Mouse (Mus musculus) cortical plate, adult 2 months (tissue): ENCODE data around the gene Trpc5. TPM values are rescaled to one million over a fixed set of nuclear protein-coding genes. Genes with fewer than 3 reads are reported as not detected.

ENCODE experiments used
- H3K27ac ChIP-seq: fragments of 200-500 bp; 2 replicates; pipeline ENCODE4 v1.5.1; 2012; ENCODE audit warnings: low read length, control low read depth, inconsistent platforms; ENCODE audit not compliant: insufficient read depth
- H3K4me1 ChIP-seq: fragments of 200-500 bp; 2 replicates; pipeline ENCODE4 v1.6.1; 2011; ENCODE audit warnings: low read length; ENCODE audit not compliant: control insufficient read depth, insufficient read depth
- H3K4me3 ChIP-seq: fragments of 200-500 bp; 2 replicates; pipeline ENCODE4 v1.5.1; 2011; ENCODE audit warnings: mild to moderate bottlenecking, low read length, control low read depth; ENCODE audit not compliant: insufficient read depth
- CTCF ChIP-seq: fragments of 200-500 bp; IDR thresholded peaks from 2 replicates; pipeline ENCODE4 v1.5.1; 2011; ENCODE audit warnings: mild to moderate bottlenecking, control low read depth, low read length; ENCODE audit not compliant: insufficient read depth; ENCODE audit errors: extremely low read depth
- POLR2A ChIP-seq: fragments of 200-500 bp; IDR thresholded peaks from 2 replicates; pipeline ENCODE4 v1.6.1; 2011; ENCODE audit warnings: mild to moderate bottlenecking, low read length, control low read depth; ENCODE audit not compliant: insufficient read depth; ENCODE audit errors: extremely low read depth
- polyA plus RNA-seq: library from polyadenylated mRNA; depleted of rRNA; stranded (reverse); fragments of >200 nt; gene quantifications from 2 replicates; pipeline ENCODE4 v1.2.3, GENCODE M21; 2012; rRNA removed

Trpc5 gene
- polyA plus RNA-seq, 1 experiment = 3.4 TPM

GRCm38 (mm10) chrX:144374196-144374595 is 313.8 kb downstream of the Trpc5 start:
- TF ChIP-seq POLR2A = no peak

GRCm38 (mm10) chrX:144338355-144338754 is 349.6 kb downstream of the Trpc5 start:
- H3K4me3 ChIP-seq = no peak overlapping the region
- H3K4me1 ChIP-seq = no peaks in the 10 kb centered on the region
- TF ChIP-seq POLR2A = no peak
- TF ChIP-seq CTCF = no peak
- no peak overlapping the region for H3K27ac ChIP-seq

More at GRCm38 (mm10) chrX:144374196-144374595, 313.8 kb downstream of the Trpc5 start:
- no peaks in the 10 kb centered on the region for H3K4me1 ChIP-seq
- H3K4me3 ChIP-seq = no peak overlapping the region
- H3K27ac ChIP-seq = no peak overlapping the region

GRCm38 (mm10) chrX:144337938-144338337 is 350.0 kb downstream of the Trpc5 start:
- TF ChIP-seq POLR2A (no peak), CTCF (no peak)
- Histone ChIP-seq H3K4me3 (no peak overlapping the region), H3K27ac (no peak overlapping the region)

GRCm38 (mm10) chrX:144335332-144336015 is 352.5 kb downstream of the Trpc5 start:
- no peak overlapping the region for H3K27ac ChIP-seq
- TF ChIP-seq POLR2A (no peak), CTCF (no peak)
- no peak overlapping the region for H3K4me3 ChIP-seq
- no peaks in the 10 kb centered on the region for H3K4me1 ChIP-seq

More at GRCm38 (mm10) chrX:144337938-144338337, 350.0 kb downstream of the Trpc5 start:
- no peaks in the 10 kb centered on the region for H3K4me1 ChIP-seq

Other genes starting within 250 kb of the Trpc5 start
- 0.02 and 0.04 TPM in 2 replicates for gene Trpc5os, start 231.6 kb downstream of the Trpc5 start, polyA plus RNA-seq
- gene Rtl4, start 727 bp upstream of the Trpc5 start, polyA plus RNA-seq = 1.6 and 1.7 TPM in 2 replicates